In the genomic region with DNA sequence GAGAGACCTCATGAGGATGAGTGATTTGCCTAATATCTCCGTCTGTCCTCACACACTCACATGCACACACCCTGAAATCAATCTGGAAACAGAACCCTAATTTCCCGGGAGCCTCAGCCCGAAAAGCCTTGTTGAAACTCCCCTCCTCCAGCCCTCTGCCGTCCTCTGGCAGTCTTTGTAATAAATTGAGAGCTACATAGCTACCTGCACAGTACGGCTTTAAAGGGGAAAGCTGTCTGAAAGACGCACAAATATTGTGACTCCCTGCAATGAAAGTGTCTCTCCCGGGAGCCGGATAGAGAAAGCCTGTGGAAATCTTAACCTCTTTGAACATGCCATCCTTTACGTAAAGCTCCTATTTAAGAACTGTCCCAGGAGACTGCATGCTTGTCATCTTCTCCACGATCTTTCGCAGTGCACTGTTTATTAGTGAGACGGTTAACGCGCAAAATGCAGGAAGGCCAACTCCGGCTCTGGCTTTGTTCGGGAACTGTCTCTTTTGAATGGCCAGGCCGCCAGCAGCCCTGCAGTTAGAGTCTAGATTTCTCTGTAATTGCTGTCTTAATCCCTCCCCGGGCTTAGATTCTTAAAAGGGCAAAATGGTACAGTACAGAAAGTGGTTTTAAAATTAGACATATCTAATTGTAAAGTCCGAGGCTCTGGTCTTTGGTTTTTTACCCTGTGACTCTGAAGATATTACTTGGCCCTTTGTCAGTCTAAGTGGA, we compare ENCODE assay signal across 11 mouse cellular contexts. TPM values are rescaled to one million over a fixed set of nuclear protein-coding genes. Genes with fewer than 3 reads are reported as not detected.
DNase-seq lines count a peak whose midpoint lies in the region; ATAC-seq lines count a peak whose summit lies in the region.
"Had no signal": no experiment of that assay in that cellular context is flagged by ENCODE, and none has a peak within 500 bp of the region (broad histone marks: within the 10 kb centered on the region; RNA-seq: fewer than 3 reads in every experiment).

No protein-coding gene starts in this region.

- DNase-seq in midbrain, embryonic 11.5 days (ENCODE audit: low spot score, missing footprints) = peak; percentile 83
- no peak for DNase-seq in midbrain, embryonic 10.5 days (ENCODE audit: low spot score)
- DNase-seq in hindbrain, embryonic 14.5 days (ENCODE audit: low spot score) = peak; percentile 32
- no peak for DNase-seq in lung, postnatal 36 days
- DNase-seq in lung, postnatal 14 days = no peak
- DNase-seq: cerebellum, adult 11-12 months; right cerebral cortex, postnatal 25 days had no signal

- no peak overlapping the region for H3K9ac ChIP-seq in midbrain, embryonic 11.5 days (ENCODE audit: low read length)
- H3K9ac ChIP-seq in forebrain, embryonic 12.5 days = peak overlapping the region; percentile 29; the same call in 1 of the 2 replicates
- peak overlapping the region; percentile 25; the same call in 1 of the 2 replicates for H3K9ac ChIP-seq in hindbrain, embryonic 14.5 days
- H3K9ac ChIP-seq in neural tube, embryonic 14.5 days (replicated peaks; ENCODE audit: low read depth, low read length) = 0 out of 2 replicates have a peak overlapping the region, but pooled peaks have one; percentile 8
- H3K9ac ChIP-seq: heart, embryonic 15.5 days had no signal

- no peak overlapping the region for H3K27ac ChIP-seq in midbrain, embryonic 11.5 days (ENCODE audit: low read depth, low read length)
- H3K27ac ChIP-seq in midbrain, embryonic 10.5 days (replicated peaks) = no peak overlapping the region
- no peak overlapping the region for H3K27ac ChIP-seq in forebrain, embryonic 12.5 days
- H3K27ac ChIP-seq in hindbrain, embryonic 14.5 days = peak overlapping the region; percentile 70
- H3K27ac ChIP-seq in neural tube, embryonic 14.5 days (ENCODE audit: low read depth, low read length) = peak overlapping the region; percentile 22; the same call in 1 of the 2 replicates
- H3K27ac ChIP-seq: heart, embryonic 15.5 days; macrophage had no signal

- ATAC-seq in midbrain, embryonic 11.5 days (ENCODE audit: low FRiP score) = no peak
- ATAC-seq in forebrain, embryonic 12.5 days (ENCODE audit: low FRiP score) = no peak
- no peak for ATAC-seq in hindbrain, embryonic 14.5 days (ENCODE audit: low FRiP score)
- ATAC-seq in neural tube, embryonic 14.5 days (ENCODE audit: low read depth) = no peak

- H3K4me1 ChIP-seq in midbrain, embryonic 11.5 days (ENCODE audit: control insufficient read depth, insufficient read depth, low read length) = 0 out of 2 replicates have a peak, but pooled peaks cover 4% of the 10 kb centered on the region
- peaks cover 9% of the 10 kb centered on the region; the same call in 1 of the 2 replicates for H3K4me1 ChIP-seq in midbrain, embryonic 10.5 days
- peaks cover 10% of the 10 kb centered on the region; the same call in 1 of the 2 replicates for H3K4me1 ChIP-seq in forebrain, embryonic 12.5 days
- peaks cover 12% of the 10 kb centered on the region; the same call in 1 of the 2 replicates for H3K4me1 ChIP-seq in hindbrain, embryonic 14.5 days (replicated peaks; ENCODE audit: control insufficient read depth, insufficient read depth, low read length)
- H3K4me1 ChIP-seq in neural tube, embryonic 14.5 days (ENCODE audit: control insufficient read depth, insufficient read depth, low read length) = no peaks in the 10 kb centered on the region
- H3K4me1 ChIP-seq: heart, embryonic 15.5 days had no signal

- H3K4me3 ChIP-seq in midbrain, embryonic 11.5 days (ENCODE audit: low read depth, low read length) = no peak overlapping the region
- no peak overlapping the region for H3K4me3 ChIP-seq in midbrain, embryonic 10.5 days
- no peak overlapping the region for H3K4me3 ChIP-seq in forebrain, embryonic 12.5 days (replicated peaks)
- H3K4me3 ChIP-seq in hindbrain, embryonic 14.5 days (replicated peaks; ENCODE audit: low read length) = no peak overlapping the region
- no peak overlapping the region for H3K4me3 ChIP-seq in neural tube, embryonic 14.5 days (ENCODE audit: low read depth, low read length)
- H3K4me3 ChIP-seq: heart, embryonic 15.5 days had no signal

- H3K27me3 ChIP-seq in midbrain, embryonic 11.5 days (ENCODE audit: control insufficient read depth, insufficient read depth, low read length) = no peaks in the 10 kb centered on the region
- H3K27me3 ChIP-seq in midbrain, embryonic 10.5 days (ENCODE audit: low read depth, poor library complexity, severe bottlenecking) = no peaks in the 10 kb centered on the region
- no peaks in the 10 kb centered on the region for H3K27me3 ChIP-seq in forebrain, embryonic 12.5 days
- no peaks in the 10 kb centered on the region for H3K27me3 ChIP-seq in hindbrain, embryonic 14.5 days (ENCODE audit: control insufficient read depth, insufficient read depth, low read length)
- no peaks in the 10 kb centered on the region for H3K27me3 ChIP-seq in neural tube, embryonic 14.5 days (ENCODE audit: control insufficient read depth, insufficient read depth, low read length)
- H3K27me3 ChIP-seq: heart, embryonic 15.5 days had no signal

- no peaks in the 10 kb centered on the region for H3K9me3 ChIP-seq in midbrain, embryonic 11.5 days (ENCODE audit: control insufficient read depth, low read length)
- H3K9me3 ChIP-seq in midbrain, embryonic 10.5 days (replicated peaks) = no peaks in the 10 kb centered on the region
- no peaks in the 10 kb centered on the region for H3K9me3 ChIP-seq in forebrain, embryonic 12.5 days
- H3K9me3 ChIP-seq in hindbrain, embryonic 14.5 days (ENCODE audit: control insufficient read depth, low read length) = no peaks in the 10 kb centered on the region
- no peaks in the 10 kb centered on the region for H3K9me3 ChIP-seq in neural tube, embryonic 14.5 days (ENCODE audit: control insufficient read depth, low read length)
- H3K9me3 ChIP-seq: heart, embryonic 15.5 days had no signal

- H3K36me3 ChIP-seq in midbrain, embryonic 11.5 days (ENCODE audit: control insufficient read depth, insufficient read depth, low read length) = no peaks in the 10 kb centered on the region
- H3K36me3 ChIP-seq in midbrain, embryonic 10.5 days = no peaks in the 10 kb centered on the region
- H3K36me3 ChIP-seq in forebrain, embryonic 12.5 days (replicated peaks) = no peaks in the 10 kb centered on the region
- no peaks in the 10 kb centered on the region for H3K36me3 ChIP-seq in hindbrain, embryonic 14.5 days (replicated peaks; ENCODE audit: control insufficient read depth, insufficient read depth)
- H3K36me3 ChIP-seq in neural tube, embryonic 14.5 days (ENCODE audit: control insufficient read depth, insufficient read depth, low read length) = no peaks in the 10 kb centered on the region
- H3K36me3 ChIP-seq: heart, embryonic 15.5 days had no signal

- WGBS in midbrain, embryonic 11.5 days = 68% methylated on average over 19 of the region's 19 CpGs
- WGBS in midbrain, embryonic 10.5 days = 86% methylated on average over 19 of the region's 19 CpGs
- 55% methylated on average over 19 of the region's 19 CpGs for WGBS in forebrain, embryonic 12.5 days
- 41% methylated on average over 19 of the region's 19 CpGs for WGBS in hindbrain, embryonic 14.5 days
- WGBS in neural tube, embryonic 14.5 days = 46% methylated on average over 19 of the region's 19 CpGs

- no peak overlapping the region for H3K4me2 ChIP-seq in midbrain, embryonic 11.5 days
- no peak overlapping the region for H3K4me2 ChIP-seq in forebrain, embryonic 12.5 days
- peak overlapping the region; percentile 6; the same call in 1 of the 2 replicates for H3K4me2 ChIP-seq in hindbrain, embryonic 14.5 days (replicated peaks)
- H3K4me2 ChIP-seq in neural tube, embryonic 14.5 days (ENCODE audit: low read depth, low read length) = peak overlapping the region; percentile 14; the same call in 1 of the 2 replicates
- H3K4me2 ChIP-seq: heart, embryonic 15.5 days had no signal

RNA-seq across cellular contexts. Expression of gene Dusp27, which starts 39.1 kb away (rescaled TPM):
- polyA plus RNA-seq in midbrain, embryonic 11.5 days (2014; fragmentation: Nextera tagmentation; extraction: Ambion mirVana) = 2.3 and 2.4 TPM in 2 replicates
- 2.7 and 3.5 TPM in 2 replicates for polyA plus RNA-seq in midbrain, embryonic 10.5 days (2016; fragmentation: Nextera tagmentation; extraction: Ambion mirVana)
- 1.4 and 1.8 TPM in 2 replicates for polyA plus RNA-seq in forebrain, embryonic 12.5 days (2016; fragmentation: Nextera tagmentation; extraction: Ambion mirVana)
- 1.1 TPM in 2 replicates for polyA plus RNA-seq in hindbrain, embryonic 14.5 days (2014; fragmentation: Nextera tagmentation; extraction: Ambion mirVana)
- polyA plus RNA-seq in neural tube, embryonic 14.5 days (2014; fragmentation: Nextera tagmentation; extraction: Ambion mirVana) = 0.54 and 1.6 TPM in 2 replicates

RNA-seq across cellular contexts. Expression of gene Gpa33, which starts 41.4 kb away (rescaled TPM):
- polyA plus RNA-seq in midbrain, embryonic 11.5 days (2014; fragmentation: Nextera tagmentation; extraction: Ambion mirVana) = 0.17 and 0.38 TPM in 2 replicates
- 0.31 and 0.55 TPM in 2 replicates for polyA plus RNA-seq in midbrain, embryonic 10.5 days (2016; fragmentation: Nextera tagmentation; extraction: Ambion mirVana)
- not detected in 2 replicates for polyA plus RNA-seq in forebrain, embryonic 12.5 days (2016; fragmentation: Nextera tagmentation; extraction: Ambion mirVana)
- polyA plus RNA-seq in hindbrain, embryonic 14.5 days (2014; fragmentation: Nextera tagmentation; extraction: Ambion mirVana) = not detected in 2 replicates
- polyA plus RNA-seq in neural tube, embryonic 14.5 days (2014; fragmentation: Nextera tagmentation; extraction: Ambion mirVana) = not detected in 2 replicates
- polyA plus RNA-seq: heart, embryonic 15.5 days; macrophage had no signal

Comparison
In these comparisons a context has a peak if more than half of its experiments do, and no peak if none do; other contexts are left out.
1. DNase-seq: peak in midbrain, embryonic 11.5 days (single experiment) and hindbrain, embryonic 14.5 days (single experiment); none in midbrain, embryonic 10.5 days (single experiment), lung, postnatal 36 days (single experiment) and lung, postnatal 14 days (single experiment).
2. H3K27ac ChIP-seq: peak in hindbrain, embryonic 14.5 days (single experiment) and neural tube, embryonic 14.5 days (single experiment); none in midbrain, embryonic 11.5 days (single experiment), midbrain, embryonic 10.5 days (single experiment) and forebrain, embryonic 12.5 days (single experiment).
3. H3K4me2 ChIP-seq: peak in hindbrain, embryonic 14.5 days (single experiment) and neural tube, embryonic 14.5 days (single experiment); none in midbrain, embryonic 11.5 days (single experiment) and forebrain, embryonic 12.5 days (single experiment).